Mouse (Mus musculus) left cerebral cortex, adult 18-20 months (tissue): ENCODE data around the gene Rgs3. TPM values are rescaled to one million over a fixed set of nuclear protein-coding genes. Genes with fewer than 3 reads are reported as not detected.

Source experiments
- DNase-seq, 2 experiments: peaks; one replicate each; pipeline ENCODE4 v3.0.0; 2021 to 2022; ENCODE audit warnings: low spot score in 2 of 2, mixed read lengths in 1 of 2
- total RNA-seq, 2 experiments: library from RNA; stranded (reverse); gene quantifications; 2 replicates each; pipeline ENCODE4 v1.2.3; 2021

Rgs3 gene
- total RNA-seq, 2 experiments from 2014 or later, result 25.7 TPM

- no peak for DNase-seq
Observed at GRCm38 (mm10) chr4:62739591-62739990, 179.9 kb downstream of the Rgs3 start.

- DNase-seq, result no peak
Observed at GRCm38 (mm10) chr4:62740282-62741054, 180.8 kb downstream of the Rgs3 start.

- DNase-seq, result no peak
Observed at GRCm38 (mm10) chr4:62741055-62741453, 181.4 kb downstream of the Rgs3 start.

GRCm38 (mm10) chr4:62741601-62742000, 182.0 kb downstream of the Rgs3 start:
- no peak for DNase-seq

- no peak for DNase-seq
Observed at GRCm38 (mm10) chr4:62742885-62743760, 183.5 kb downstream of the Rgs3 start.

GRCm38 (mm10) chr4:62744534-62744956, 184.9 kb downstream of the Rgs3 start:
- DNase-seq, result no peak

- DNase-seq, result no peak
Observed at GRCm38 (mm10) chr4:62744985-62745638, 185.5 kb downstream of the Rgs3 start.

Other genes with a start within 250 kb of the Rgs3 start
- gene Fkbp15, start 199.3 kb upstream of the Rgs3 start, total RNA-seq, result 10 to 100 TPM; 32.8 to 33.2 TPM
- gene Slc31a1, start 199.1 kb upstream of the Rgs3 start, total RNA-seq, result 10 to 100 TPM; 10.7 to 11.3 TPM
- 10 to 100 TPM; 47.9 to 49.7 TPM for gene Cdc26, start 151.2 kb upstream of the Rgs3 start, total RNA-seq
- gene Prpf4, start 151.1 kb upstream of the Rgs3 start, total RNA-seq, result 10 to 100 TPM; 13.0 to 14.2 TPM
- not detected for gene Rnf183, start 124.6 kb upstream of the Rgs3 start, total RNA-seq
- 1 to 10 TPM; 8.5 to 8.7 TPM for gene Wdr31, start 89.0 kb upstream of the Rgs3 start, total RNA-seq
- under 1 TPM; 0.28 to 0.40 TPM for gene Bspry, start 79.8 kb upstream of the Rgs3 start, total RNA-seq
- 1 to 10 TPM; 8.9 to 9.0 TPM for gene Hdhd3, start 56.4 kb upstream of the Rgs3 start, total RNA-seq
- gene Alad, start 39.9 kb upstream of the Rgs3 start, total RNA-seq, result 10 to 100 TPM; 36.4 to 41.0 TPM
- 10 to 100 TPM; 23.4 to 23.9 TPM for gene Pole3, start 34.8 kb upstream of the Rgs3 start, total RNA-seq
- gene 4933430I17Rik, start 34.5 kb upstream of the Rgs3 start, total RNA-seq, result under 1 TPM; 0.46 to 0.80 TPM